Mouse (Mus musculus) liver, embryonic 13.5 days (tissue): ENCODE results near the gene Arhgap24. TPM values are rescaled to one million over a fixed set of nuclear protein-coding genes. Genes with fewer than 3 reads are reported as not detected.

Experiments used
- ATAC-seq: fragments of 200-750 bp; cut with Nextera tagmentation; 2 replicates; pipeline ENCODE4 v1.8.0; 2017; ENCODE audit warnings: low read depth, mild to moderate bottlenecking, moderate number of reproducible peaks, moderate library complexity
- DNase-seq: peaks from one replicate; pipeline ENCODE4 v3.0.0; 2022
- H3K27ac ChIP-seq: fragments of 300-500 bp; sonication (generic); 2 replicates; pipeline ENCODE4 v1.5.1; 2015; ENCODE audit warnings: moderate library complexity, mild to moderate bottlenecking, inconsistent platforms
- H3K27me3 ChIP-seq: fragments of 300-500 bp; sonication (generic); 2 replicates; pipeline ENCODE4 v1.6.1; 2015; ENCODE audit warnings: mild to moderate bottlenecking, inconsistent platforms
- H3K36me3 ChIP-seq: fragments of 300-500 bp; sonication (generic); 2 replicates; pipeline ENCODE4 v1.6.1; 2015; ENCODE audit warnings: mild to moderate bottlenecking, inconsistent platforms
- H3K4me1 ChIP-seq: fragments of 300-500 bp; sonication (generic); replicated peaks from 2 replicates; pipeline ENCODE4 v1.6.1; 2015; ENCODE audit warnings: inconsistent platforms
- H3K4me2 ChIP-seq: fragments of 300-500 bp; sonication (generic); 2 replicates; pipeline ENCODE4 v1.6.1; 2015; ENCODE audit warnings: inconsistent platforms, mild to moderate bottlenecking, moderate library complexity
- H3K4me3 ChIP-seq: fragments of 300-500 bp; sonication (generic); replicated peaks from 2 replicates; pipeline ENCODE4 v1.5.1; 2015; ENCODE audit warnings: mild to moderate bottlenecking, inconsistent platforms
- H3K9ac ChIP-seq: fragments of 300-500 bp; sonication (generic); 2 replicates; pipeline ENCODE4 v1.6.1; 2015; ENCODE audit warnings: mild to moderate bottlenecking, inconsistent platforms
- H3K9me3 ChIP-seq: fragments of 300-500 bp; sonication (generic); replicated peaks from 2 replicates; pipeline ENCODE4 v1.6.1; 2016; ENCODE audit warnings: inconsistent platforms
- WGBS: fragments of 180-500 bp; shearing (Covaris S2); methylation state at CpG from one replicate; pipeline ENCODE4 v1.1.7; 2015; ENCODE audit not compliant: insufficient replicate concordance; 5-methylcytosine and 5-hydroxymethylcytosine counted together
- polyA plus RNA-seq: library from polyadenylated mRNA; unstranded; fragments of >200 nt; fragmentation: Nextera tagmentation; extraction: Ambion mirVana; gene quantifications from 2 replicates; pipeline ENCODE4 v1.2.1, GENCODE M21; 2015

Arhgap24 gene
- polyA plus RNA-seq, 1 experiment from 2014 or later, result 2.0 TPM

- Histone ChIP-seq H3K4me2 (no peak overlapping the region), H3K9me3 (no peaks in the 10 kb centered on the region), H3K27ac (no peak overlapping the region), H3K4me3 (no peak overlapping the region), H3K36me3 (no peaks in the 10 kb centered on the region), H3K27me3 (no peaks in the 10 kb centered on the region), H3K9ac (no peak overlapping the region), H3K4me1 (no peaks in the 10 kb centered on the region)
- ATAC-seq (no peak), DNase-seq (no peak)
- 55% methylated on average over 3 of the region's 3 CpGs for WGBS
Observed at GRCm38 (mm10) chr5:102462948-102463347, 18.2 kb upstream of the Arhgap24 start.

DNA sequence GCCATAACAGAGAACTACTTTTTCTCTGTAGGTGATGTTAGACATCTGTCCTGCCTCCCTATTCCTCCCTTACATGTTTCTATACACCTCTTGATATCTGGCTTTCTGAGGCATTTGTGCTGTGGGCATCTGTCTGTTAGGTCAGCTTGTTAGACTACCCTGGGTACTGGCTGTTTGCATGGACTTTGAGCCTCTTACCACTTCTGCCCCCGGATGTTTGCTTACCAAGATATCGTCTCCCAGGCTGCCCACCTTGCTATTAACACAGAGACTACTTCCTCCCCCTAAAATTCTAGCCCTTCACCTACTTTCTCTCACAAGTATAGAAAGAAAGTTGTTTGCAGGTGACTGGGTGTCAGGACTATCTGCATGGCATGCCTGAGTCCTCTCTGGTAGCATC lies 15.8 kb upstream of the Arhgap24 start:
- no peak for DNase-seq
- Histone ChIP-seq H3K4me2 (no peak overlapping the region), H3K4me3 (no peak overlapping the region), H3K36me3 (no peaks in the 10 kb centered on the region), H3K27me3 (no peaks in the 10 kb centered on the region), H3K9me3 (no peaks in the 10 kb centered on the region), H3K4me1 (no peaks in the 10 kb centered on the region), H3K9ac (no peak overlapping the region), H3K27ac (no peak overlapping the region)
- WGBS, result 56% methylated on average over 2 of the region's 2 CpGs
- ATAC-seq, result peak; percentile 36; the same call in 1 of the 2 replicates

DNA sequence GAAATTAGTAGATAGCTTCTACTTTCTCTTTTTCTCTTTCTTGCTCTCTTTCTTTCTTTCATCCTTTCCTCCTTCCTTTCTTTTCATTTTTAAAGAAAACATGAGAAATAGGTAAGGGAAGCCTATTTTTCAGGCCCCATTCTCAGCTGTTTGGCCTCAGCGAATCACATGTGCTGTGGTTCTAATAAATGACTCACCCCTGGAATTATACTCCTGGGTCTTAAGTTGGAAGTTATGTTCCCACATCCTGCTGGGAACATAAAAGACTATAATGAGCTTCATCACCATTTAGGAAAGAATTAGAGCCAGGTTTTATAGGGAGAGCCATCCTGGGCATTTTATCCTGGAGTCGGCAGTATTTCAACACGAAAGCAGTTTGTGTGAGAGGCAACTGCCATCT lies 12.9 kb upstream of the Arhgap24 start:
- Histone ChIP-seq H3K27me3 (no peaks in the 10 kb centered on the region), H3K4me1 (no peaks in the 10 kb centered on the region), H3K9me3 (no peaks in the 10 kb centered on the region), H3K36me3 (no peaks in the 10 kb centered on the region), H3K27ac (no peak overlapping the region), H3K9ac (no peak overlapping the region), H3K4me2 (no peak overlapping the region), H3K4me3 (no peak overlapping the region)
- DNase-seq, result no peak
- ATAC-seq, result no peak
- WGBS, result 80% methylated on average over 3 of the region's 3 CpGs

DNA sequence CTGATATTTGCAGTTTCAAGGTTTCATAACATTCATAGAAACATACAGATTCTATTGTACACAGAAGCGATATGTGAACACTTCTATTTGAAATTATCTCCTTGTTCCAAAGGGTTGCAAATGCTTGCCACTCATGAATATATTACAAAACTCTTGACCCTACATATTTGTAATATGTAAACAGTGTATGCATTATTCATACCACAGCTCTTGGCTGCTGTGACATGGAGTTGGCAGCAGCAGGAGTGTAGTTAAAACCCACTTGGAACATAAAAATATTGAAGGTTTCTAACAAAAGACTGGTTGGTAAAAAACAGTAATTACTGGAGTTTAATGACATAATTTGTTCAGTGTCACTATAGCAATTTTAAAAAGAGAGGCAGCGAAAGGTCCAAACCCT lies 10.9 kb upstream of the Arhgap24 start:
- H3K36me3 ChIP-seq, result no peaks in the 10 kb centered on the region
- DNase-seq, result no peak
- H3K4me1 ChIP-seq, result no peaks in the 10 kb centered on the region
- H3K4me3 ChIP-seq, result no peak overlapping the region
- no peaks in the 10 kb centered on the region for H3K27me3 ChIP-seq
- no peak for ATAC-seq
- H3K9me3 ChIP-seq, result no peaks in the 10 kb centered on the region
- no peak overlapping the region for H3K9ac ChIP-seq
- H3K27ac ChIP-seq, result no peak overlapping the region
- H3K4me2 ChIP-seq, result no peak overlapping the region
- WGBS, result 71% methylated on average over 2 of the region's 2 CpGs

- Histone ChIP-seq H3K9me3 (no peaks in the 10 kb centered on the region), H3K27ac (no peak overlapping the region), H3K9ac (no peak overlapping the region), H3K27me3 (peaks cover 10% of the 10 kb centered on the region; the same call in 1 of the 2 replicates), H3K36me3 (no peaks in the 10 kb centered on the region), H3K4me2 (no peak overlapping the region), H3K4me1 (no peaks in the 10 kb centered on the region; the same call in 1 of the 2 replicates), H3K4me3 (no peak overlapping the region)
- no peak for ATAC-seq
- no peak for DNase-seq
- 12% methylated on average over 2 of the region's 2 CpGs for WGBS
Observed at GRCm38 (mm10) chr5:102478076-102478475, 3.1 kb upstream of the Arhgap24 start.

- DNase-seq, result no peak
- no peak overlapping the region for H3K4me3 ChIP-seq
- WGBS, result 41% methylated on average over 10 of the region's 10 CpGs
Observed at GRCm38 (mm10) chr5:102483285-102483975, 2.2 kb downstream of the Arhgap24 start.

DNA sequence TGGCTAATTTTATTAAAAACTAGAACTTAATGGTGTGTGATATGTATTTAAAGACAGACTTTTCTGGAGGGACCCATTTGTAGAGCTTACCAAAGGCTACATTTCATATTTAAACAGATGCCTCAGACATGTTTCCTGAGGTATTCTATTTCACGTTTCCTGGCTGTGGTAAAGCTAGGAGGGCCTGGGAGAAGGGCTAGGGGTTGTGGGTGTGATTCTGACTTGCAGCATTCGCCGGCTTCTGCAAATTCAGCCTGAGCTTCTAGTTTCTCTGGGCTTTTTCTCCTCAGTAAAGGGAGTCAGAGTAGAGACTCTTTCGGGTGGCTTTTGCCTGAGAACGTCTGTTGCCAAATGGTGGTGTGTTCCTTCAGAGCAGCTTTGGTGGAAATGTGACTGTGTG lies 10.4 kb downstream of the Arhgap24 start:
- Histone ChIP-seq H3K36me3 (no peaks in the 10 kb centered on the region), H3K4me3 (no peak overlapping the region), H3K9me3 (no peaks in the 10 kb centered on the region), H3K27ac (no peak overlapping the region), H3K4me2 (no peak overlapping the region), H3K9ac (no peak overlapping the region), H3K4me1 (no peaks in the 10 kb centered on the region), H3K27me3 (no peaks in the 10 kb centered on the region)
- no peak for DNase-seq
- ATAC-seq, result no peak
- WGBS, result 29% methylated on average over 5 of the region's 5 CpGs

More at GRCm38 (mm10) chr5:102483285-102483975, 2.2 kb downstream of the Arhgap24 start:
- Histone ChIP-seq H3K9me3 (no peaks in the 10 kb centered on the region), H3K27ac (no peak overlapping the region; the same call in 1 of the 2 replicates), H3K9ac (no peak overlapping the region), H3K27me3 (peaks cover 10% of the 10 kb centered on the region; the same call in 1 of the 2 replicates), H3K4me1 (no peaks in the 10 kb centered on the region; the same call in 1 of the 2 replicates), H3K4me2 (no peak overlapping the region), H3K36me3 (no peaks in the 10 kb centered on the region)
- peak; percentile 73 for ATAC-seq

GRCm38 (mm10) chr5:102492152-102492551 lies 11.0 kb downstream of the Arhgap24 start:
- Histone ChIP-seq H3K9me3 (no peaks in the 10 kb centered on the region), H3K4me3 (no peak overlapping the region), H3K4me2 (no peak overlapping the region), H3K9ac (no peak overlapping the region), H3K27me3 (no peaks in the 10 kb centered on the region), H3K4me1 (no peaks in the 10 kb centered on the region), H3K27ac (no peak overlapping the region), H3K36me3 (no peaks in the 10 kb centered on the region)
- ATAC-seq (no peak), DNase-seq (no peak)
- WGBS, result 70% methylated on average over 9 of the region's 9 CpGs

- Histone ChIP-seq H3K9ac (no peak overlapping the region), H3K4me1 (peaks cover 6% of the 10 kb centered on the region; the same call in 1 of the 2 replicates), H3K4me2 (no peak overlapping the region), H3K4me3 (no peak overlapping the region), H3K27me3 (no peaks in the 10 kb centered on the region), H3K9me3 (no peaks in the 10 kb centered on the region), H3K27ac (no peak overlapping the region), H3K36me3 (no peaks in the 10 kb centered on the region)
- ATAC-seq (no peak), DNase-seq (no peak)
- WGBS, result 47% methylated on average over 6 of the region's 6 CpGs
Observed at GRCm38 (mm10) chr5:102494827-102495226, 13.6 kb downstream of the Arhgap24 start.

DNA sequence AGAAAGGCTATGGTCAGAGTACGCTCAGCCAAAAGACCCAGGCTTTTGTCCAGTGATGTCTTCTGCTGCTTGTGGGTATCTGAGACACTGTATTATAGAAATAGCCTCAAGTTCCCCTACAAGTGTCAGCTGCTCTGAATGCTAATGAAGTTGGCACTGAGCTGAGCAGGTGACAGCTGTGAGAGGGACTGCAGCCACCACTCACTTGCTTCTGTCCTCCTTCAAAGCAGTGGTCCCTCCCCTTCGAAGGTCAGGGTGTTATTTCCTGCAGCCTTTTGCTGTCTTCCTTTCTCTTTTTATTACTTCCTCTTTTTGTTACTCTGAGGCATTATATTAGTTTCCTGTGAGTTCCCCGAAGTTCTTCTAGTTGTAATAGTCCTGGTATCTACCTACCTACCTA lies 16.0 kb downstream of the Arhgap24 start:
- Histone ChIP-seq H3K27ac (no peak overlapping the region), H3K36me3 (no peaks in the 10 kb centered on the region), H3K9me3 (no peaks in the 10 kb centered on the region), H3K27me3 (no peaks in the 10 kb centered on the region), H3K4me2 (no peak overlapping the region), H3K9ac (no peak overlapping the region), H3K4me3 (no peak overlapping the region), H3K4me1 (peaks cover 6% of the 10 kb centered on the region; the same call in 1 of the 2 replicates)
- DNase-seq (no peak), ATAC-seq (no peak)
- 24% methylated on average over 3 of the region's 3 CpGs for WGBS

DNA sequence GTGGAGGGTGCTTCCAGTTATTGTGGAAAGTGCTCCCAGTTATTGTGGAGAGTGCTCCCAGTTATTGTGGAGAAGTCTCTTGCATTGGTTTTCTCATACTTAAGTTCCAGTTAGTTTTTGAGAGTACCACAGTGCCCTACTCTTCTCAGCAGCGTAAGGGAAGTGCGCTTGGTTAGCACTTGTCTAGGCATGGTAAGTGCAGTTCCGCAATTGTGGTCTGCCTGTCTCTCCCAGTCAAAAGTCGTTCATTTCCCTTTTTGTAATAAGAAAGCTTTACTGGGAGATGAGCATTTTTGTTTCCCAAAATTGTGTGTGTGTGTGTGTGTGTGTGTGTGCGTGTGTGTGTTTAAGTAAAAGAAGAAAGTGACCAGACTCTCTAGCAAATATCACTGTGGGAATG lies 17.6 kb downstream of the Arhgap24 start:
- Histone ChIP-seq H3K27ac (no peak overlapping the region), H3K4me2 (no peak overlapping the region)

DNA sequence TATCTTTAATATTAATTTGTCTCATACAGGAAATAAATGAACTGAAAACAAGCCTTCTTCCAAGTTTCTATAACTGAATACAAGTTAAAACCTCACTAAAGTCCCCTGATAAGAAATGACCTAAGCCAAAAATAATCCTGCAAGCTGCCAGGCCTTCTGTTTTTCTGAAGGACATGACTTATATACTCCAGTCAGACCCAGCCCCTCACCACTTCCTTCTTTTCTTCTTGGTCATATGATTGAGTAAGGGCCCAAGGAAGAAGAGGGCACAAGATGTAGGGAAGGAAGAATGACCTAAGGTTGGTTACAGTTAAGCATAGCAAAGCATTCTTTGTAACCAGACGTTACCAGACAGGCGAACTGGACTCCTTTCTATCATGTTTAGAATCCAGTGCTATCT lies 21.1 kb downstream of the Arhgap24 start:
- Histone ChIP-seq H3K27me3 (no peaks in the 10 kb centered on the region), H3K27ac (no peak overlapping the region), H3K4me2 (no peak overlapping the region), H3K36me3 (no peaks in the 10 kb centered on the region), H3K9ac (no peak overlapping the region), H3K9me3 (no peaks in the 10 kb centered on the region), H3K4me1 (peaks cover 6% of the 10 kb centered on the region; the same call in 1 of the 2 replicates), H3K4me3 (no peak overlapping the region)
- WGBS, result 24% methylated on average over 2 of the region's 2 CpGs
- no peak for ATAC-seq
- DNase-seq, result no peak

More for the DNA sequence above, 17.6 kb downstream of the Arhgap24 start:
- no peaks in the 10 kb centered on the region for H3K36me3 ChIP-seq
- WGBS, result 22% methylated on average over 5 of the region's 5 CpGs
- ATAC-seq, result no peak
- H3K9ac ChIP-seq, result no peak overlapping the region
- no peak for DNase-seq
- H3K27me3 ChIP-seq, result no peaks in the 10 kb centered on the region
- peaks cover 6% of the 10 kb centered on the region; the same call in 1 of the 2 replicates for H3K4me1 ChIP-seq
- H3K9me3 ChIP-seq, result no peaks in the 10 kb centered on the region
- no peak overlapping the region for H3K4me3 ChIP-seq
